Mouse (Mus musculus): Measurements from ENCODE around the gene Pkd2l1. TPM values are rescaled to one million over a fixed set of nuclear protein-coding genes. Genes with fewer than 3 reads are reported as not detected.

The Pkd2l1 gene
- polyA plus RNA-seq, 1 experiment from 2014 or later, result not detected

GRCm38 (mm10) chr19:44207079-44207478, 14.8 kb upstream of the Pkd2l1 start:
- no peaks in the 10 kb centered on the region for H3K36me3 ChIP-seq (ENCODE audit: control insufficient read depth, insufficient read depth, low read length)
- 52% methylated on average over 2 of the region's 2 CpGs for WGBS
- no peak for ATAC-seq (ENCODE audit: low read depth)
- H3K27ac ChIP-seq (ENCODE audit: low read length), result no peak overlapping the region
- no peak overlapping the region for H3K9ac ChIP-seq (ENCODE audit: low read length)
- H3K4me2 ChIP-seq (ENCODE audit: low read depth, low read length), result no peak overlapping the region
- no peaks in the 10 kb centered on the region for H3K4me1 ChIP-seq (replicated peaks; ENCODE audit: control insufficient read depth, insufficient read depth, low read length)
- H3K4me3 ChIP-seq (ENCODE audit: low read length), result no peak overlapping the region
- H3K27me3 ChIP-seq (ENCODE audit: control insufficient read depth, insufficient read depth, low read depth, low read length), result no peaks in the 10 kb centered on the region
- H3K9me3 ChIP-seq (ENCODE audit: control insufficient read depth, low read length), result no peaks in the 10 kb centered on the region

DNA sequence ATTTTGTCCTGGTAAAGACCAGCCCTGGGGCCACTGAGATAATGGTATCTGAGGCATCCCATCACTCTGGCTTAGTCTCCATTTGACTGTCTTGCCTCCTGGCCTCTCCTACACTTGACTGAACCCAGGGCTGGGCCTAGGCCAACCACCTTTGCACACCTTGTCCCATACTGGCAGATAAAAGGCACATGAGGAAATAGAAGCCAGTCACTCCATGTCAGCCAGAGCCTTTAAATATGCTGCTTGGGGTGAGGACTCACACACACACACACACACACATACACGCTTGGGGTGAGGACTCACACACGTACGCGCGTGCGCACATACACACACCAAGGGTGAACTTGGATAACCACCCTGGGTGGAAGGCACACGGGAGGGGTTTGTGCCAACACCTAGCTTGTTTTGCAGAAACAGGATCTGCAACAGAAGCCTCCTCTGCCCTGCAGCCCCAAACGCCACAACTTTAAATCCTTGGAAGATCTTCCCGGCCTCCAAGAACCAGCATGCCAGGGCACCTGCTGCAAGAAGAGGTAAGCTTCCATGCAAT, 10.8 kb upstream of the Pkd2l1 start, which contains the start of gene Scd3:
Gene Scd3, plus strand, starts transcription at position 255 of the 550 bp plus-strand sequence.
- 93% methylated on average over 9 of the region's 9 CpGs for WGBS
- Histone ChIP-seq H3K27me3 (ENCODE audit: control insufficient read depth, insufficient read depth, low read depth, low read length) (no peaks in the 10 kb centered on the region), H3K4me2 (ENCODE audit: low read depth, low read length) (no peak within 1 kb of the TSS), H3K4me1 (replicated peaks; ENCODE audit: control insufficient read depth, insufficient read depth, low read length) (no peaks in the 10 kb centered on the region), H3K27ac (ENCODE audit: low read length) (no peak within 1 kb of the TSS), H3K4me3 (ENCODE audit: low read length) (no peak within 1 kb of the TSS), H3K9me3 (ENCODE audit: control insufficient read depth, low read length) (no peaks in the 10 kb centered on the region), H3K9ac (ENCODE audit: low read length) (no peak within 1 kb of the TSS), H3K36me3 (ENCODE audit: control insufficient read depth, insufficient read depth, low read length) (no peaks in the 10 kb centered on the region)
- no peak for ATAC-seq (ENCODE audit: low read depth)

DNA sequence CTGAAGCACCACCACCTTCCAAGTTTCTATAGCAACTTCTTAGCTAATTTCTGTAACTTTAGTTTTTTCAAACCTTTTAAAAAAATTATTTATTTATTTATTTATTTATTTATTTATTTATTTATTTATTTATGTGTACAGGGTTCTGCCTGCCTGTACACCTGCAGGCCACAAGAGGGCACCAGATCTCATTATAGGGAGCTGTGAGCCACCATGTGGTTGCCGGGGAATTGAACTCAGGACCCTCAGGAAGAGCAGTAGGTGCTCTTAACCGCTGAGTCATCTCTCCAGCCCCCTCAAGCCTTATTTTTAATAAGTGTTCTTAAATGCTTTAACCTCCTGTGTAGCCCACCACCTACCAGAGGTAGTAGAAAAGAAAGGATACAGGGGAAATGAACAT, 6.7 kb upstream of the Pkd2l1 start:
- H3K4me2 ChIP-seq (ENCODE audit: low read depth, low read length), result no peak overlapping the region
- no peak for ATAC-seq (ENCODE audit: low read depth)
- H3K36me3 ChIP-seq (ENCODE audit: control insufficient read depth, insufficient read depth, low read length), result no peaks in the 10 kb centered on the region
- H3K9ac ChIP-seq (ENCODE audit: low read length), result no peak overlapping the region
- H3K4me1 ChIP-seq (replicated peaks; ENCODE audit: control insufficient read depth, insufficient read depth, low read length), result no peaks in the 10 kb centered on the region
- 79% methylated on average over 2 of the region's 2 CpGs for WGBS
- no peak overlapping the region for H3K27ac ChIP-seq (ENCODE audit: low read length)
- no peaks in the 10 kb centered on the region for H3K9me3 ChIP-seq (ENCODE audit: control insufficient read depth, low read length)
- no peak overlapping the region for H3K4me3 ChIP-seq (ENCODE audit: low read length)
- no peaks in the 10 kb centered on the region for H3K27me3 ChIP-seq (ENCODE audit: control insufficient read depth, insufficient read depth, low read depth, low read length)

DNA sequence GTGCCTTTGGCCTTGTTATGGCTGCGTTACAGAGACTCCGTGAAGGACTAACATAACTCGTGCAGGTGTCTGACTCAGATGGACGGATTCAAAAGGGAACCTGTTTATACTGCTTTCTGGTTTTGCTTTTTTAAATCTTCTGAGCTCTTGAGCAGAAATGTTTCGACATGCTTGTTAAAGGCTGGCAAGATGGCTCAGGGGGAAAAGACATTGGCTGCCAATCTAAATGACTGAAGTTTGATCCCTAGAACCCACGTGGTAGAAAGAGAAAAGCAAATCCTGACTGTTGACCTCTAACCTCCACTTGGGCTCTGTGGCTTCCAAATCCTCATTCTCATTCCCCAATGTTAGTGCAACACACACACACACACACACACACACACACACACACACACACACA, 6.3 kb upstream of the Pkd2l1 start:
- no peak overlapping the region for H3K4me3 ChIP-seq (ENCODE audit: low read length)
- H3K9me3 ChIP-seq (ENCODE audit: control insufficient read depth, low read length), result no peaks in the 10 kb centered on the region
- no peak overlapping the region for H3K27ac ChIP-seq (ENCODE audit: low read length)
- no peak overlapping the region for H3K9ac ChIP-seq (ENCODE audit: low read length)
- no peaks in the 10 kb centered on the region for H3K36me3 ChIP-seq (ENCODE audit: control insufficient read depth, insufficient read depth, low read length)
- no peak overlapping the region for H3K4me2 ChIP-seq (ENCODE audit: low read depth, low read length)
- no peaks in the 10 kb centered on the region for H3K4me1 ChIP-seq (replicated peaks; ENCODE audit: control insufficient read depth, insufficient read depth, low read length)
- ATAC-seq (ENCODE audit: low read depth), result no peak
- H3K27me3 ChIP-seq (ENCODE audit: control insufficient read depth, insufficient read depth, low read depth, low read length), result no peaks in the 10 kb centered on the region
- WGBS, result 84% methylated on average over 6 of the region's 6 CpGs

DNA sequence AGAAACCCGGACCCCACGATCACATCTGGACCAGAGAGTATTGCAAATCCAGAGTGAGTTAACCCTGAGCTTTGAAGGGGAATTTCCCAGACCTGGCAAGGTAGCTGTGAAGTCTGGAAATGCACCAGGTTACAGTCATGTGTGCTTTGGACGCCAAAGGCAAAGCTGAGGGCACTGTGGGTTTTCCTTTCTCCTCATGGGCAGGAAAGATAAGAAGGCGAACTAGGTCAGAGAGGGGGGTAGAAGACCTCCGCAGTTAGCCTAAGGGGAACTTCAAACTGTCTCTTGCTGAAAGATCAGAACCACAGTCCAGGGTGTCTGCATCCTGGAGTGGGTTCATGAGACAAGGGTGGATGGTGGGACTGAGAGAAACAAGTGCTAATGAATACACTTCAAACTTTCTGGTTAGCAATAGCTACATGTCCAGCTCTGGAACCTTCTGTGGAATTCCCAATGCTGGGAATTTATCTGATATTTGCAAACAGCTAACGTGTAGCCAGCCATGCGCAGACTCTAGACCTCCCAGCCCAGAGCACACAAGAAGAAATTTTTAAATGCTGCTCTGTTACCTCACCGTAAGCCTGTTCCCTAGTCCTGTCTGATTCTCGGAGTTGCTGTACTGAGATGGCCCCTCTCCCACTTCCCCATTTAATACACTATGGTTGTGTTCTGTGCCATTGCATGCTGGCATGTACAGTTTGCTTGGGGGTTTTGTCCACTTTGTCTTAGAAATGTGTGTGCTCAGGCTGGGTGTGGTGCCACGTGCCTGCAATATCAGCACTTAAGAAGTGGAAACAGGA, 5.0 kb upstream of the Pkd2l1 start:
- H3K4me1 ChIP-seq (replicated peaks; ENCODE audit: control insufficient read depth, insufficient read depth, low read length), result no peaks in the 10 kb centered on the region
- ATAC-seq (ENCODE audit: low read depth), result no peak
- no peaks in the 10 kb centered on the region for H3K27me3 ChIP-seq (ENCODE audit: control insufficient read depth, insufficient read depth, low read depth, low read length)
- H3K9ac ChIP-seq (ENCODE audit: low read length), result no peak overlapping the region
- H3K27ac ChIP-seq (ENCODE audit: low read length), result no peak overlapping the region
- no peaks in the 10 kb centered on the region for H3K9me3 ChIP-seq (ENCODE audit: control insufficient read depth, low read length)
- WGBS, result 78% methylated on average over 10 of the region's 10 CpGs
- H3K4me3 ChIP-seq (ENCODE audit: low read length), result no peak overlapping the region
- no peak overlapping the region for H3K4me2 ChIP-seq (ENCODE audit: low read depth, low read length)
- no peaks in the 10 kb centered on the region for H3K36me3 ChIP-seq (ENCODE audit: control insufficient read depth, insufficient read depth, low read length)

GRCm38 (mm10) chr19:44195138-44195537, 2.9 kb upstream of the Pkd2l1 start:
- Histone ChIP-seq H3K4me2 (ENCODE audit: low read depth, low read length) (no peak overlapping the region), H3K27me3 (ENCODE audit: control insufficient read depth, insufficient read depth, low read depth, low read length) (no peaks in the 10 kb centered on the region), H3K36me3 (ENCODE audit: control insufficient read depth, insufficient read depth, low read length) (no peaks in the 10 kb centered on the region), H3K4me1 (replicated peaks; ENCODE audit: control insufficient read depth, insufficient read depth, low read length) (no peaks in the 10 kb centered on the region), H3K27ac (ENCODE audit: low read length) (no peak overlapping the region), H3K4me3 (ENCODE audit: low read length) (no peak overlapping the region), H3K9ac (ENCODE audit: low read length) (no peak overlapping the region), H3K9me3 (ENCODE audit: control insufficient read depth, low read length) (no peaks in the 10 kb centered on the region)
- ATAC-seq (ENCODE audit: low read depth), result 0 out of 2 replicates have a peak, but pooled peaks have one; percentile 36
- WGBS, result 15% methylated on average over 7 of the region's 7 CpGs

- no peak overlapping the region for H3K4me3 ChIP-seq (ENCODE audit: low read length)
- H3K4me1 ChIP-seq (replicated peaks; ENCODE audit: control insufficient read depth, insufficient read depth, low read length), result no peaks in the 10 kb centered on the region
- H3K4me2 ChIP-seq (ENCODE audit: low read depth, low read length), result no peak overlapping the region
- no peaks in the 10 kb centered on the region for H3K9me3 ChIP-seq (ENCODE audit: control insufficient read depth, low read length)
- H3K9ac ChIP-seq (ENCODE audit: low read length), result no peak overlapping the region
- no peak overlapping the region for H3K27ac ChIP-seq (ENCODE audit: low read length)
- WGBS, result 53% methylated on average over 7 of the region's 7 CpGs
- no peaks in the 10 kb centered on the region for H3K36me3 ChIP-seq (ENCODE audit: control insufficient read depth, insufficient read depth, low read length)
- H3K27me3 ChIP-seq (ENCODE audit: control insufficient read depth, insufficient read depth, low read depth, low read length), result no peaks in the 10 kb centered on the region
- peak; percentile 31; the same call in 1 of the 2 replicates for ATAC-seq (ENCODE audit: low read depth)
Observed at GRCm38 (mm10) chr19:44193906-44194305, 1.7 kb upstream of the Pkd2l1 start.

- no peak overlapping the region for H3K27ac ChIP-seq (ENCODE audit: low read length)
- no peak overlapping the region for H3K4me3 ChIP-seq (ENCODE audit: low read length)
- H3K36me3 ChIP-seq (ENCODE audit: control insufficient read depth, insufficient read depth, low read length), result no peaks in the 10 kb centered on the region
- 76% methylated on average over 4 of the region's 4 CpGs for WGBS
- H3K9me3 ChIP-seq (ENCODE audit: control insufficient read depth, low read length), result no peaks in the 10 kb centered on the region
- no peak for ATAC-seq (ENCODE audit: low read depth)
- no peak overlapping the region for H3K4me2 ChIP-seq (ENCODE audit: low read depth, low read length)
- H3K9ac ChIP-seq (ENCODE audit: low read length), result no peak overlapping the region
- H3K4me1 ChIP-seq (replicated peaks; ENCODE audit: control insufficient read depth, insufficient read depth, low read length), result no peaks in the 10 kb centered on the region
- H3K27me3 ChIP-seq (ENCODE audit: control insufficient read depth, insufficient read depth, low read depth, low read length), result no peaks in the 10 kb centered on the region
Observed at GRCm38 (mm10) chr19:44189056-44189455, 3.2 kb downstream of the Pkd2l1 start.

- no peak for ATAC-seq (ENCODE audit: low read depth)
- WGBS, result 64% methylated on average over 3 of the region's 3 CpGs
- no peaks in the 10 kb centered on the region for H3K4me1 ChIP-seq (replicated peaks; ENCODE audit: control insufficient read depth, insufficient read depth, low read length)
Observed at GRCm38 (mm10) chr19:44183968-44184367, 8.3 kb downstream of the Pkd2l1 start.

More at GRCm38 (mm10) chr19:44183968-44184367, 8.3 kb downstream of the Pkd2l1 start:
- H3K9me3 ChIP-seq (ENCODE audit: control insufficient read depth, low read length), result no peaks in the 10 kb centered on the region
- H3K4me3 ChIP-seq (ENCODE audit: low read length), result no peak overlapping the region
- H3K27ac ChIP-seq (ENCODE audit: low read length), result no peak overlapping the region
- no peak overlapping the region for H3K9ac ChIP-seq (ENCODE audit: low read length)
- no peaks in the 10 kb centered on the region for H3K27me3 ChIP-seq (ENCODE audit: control insufficient read depth, insufficient read depth, low read depth, low read length)
- no peaks in the 10 kb centered on the region for H3K36me3 ChIP-seq (ENCODE audit: control insufficient read depth, insufficient read depth, low read length)
- no peak overlapping the region for H3K4me2 ChIP-seq (ENCODE audit: low read depth, low read length)

Data from lung, embryonic 16.5 days (tissue).